In genomic region chr6:135961766-135962165, GRCm38 (mm10) we compare ENCODE assay signal across 22 mouse cellular contexts.
DNase-seq lines count a peak whose midpoint lies in the region; ATAC-seq and TF ChIP-seq lines count a peak whose summit lies in the region.
"Had no signal": no experiment of that assay in that cellular context is flagged by ENCODE, and none has a peak within 500 bp of the region (broad histone marks: within the 10 kb centered on the region; RNA-seq: fewer than 3 reads in every experiment).

No protein-coding gene starts in this region.

- no peaks in the 10 kb centered on the region for H3K27me3 ChIP-seq in forebrain, embryonic 14.5 days (replicated peaks; ENCODE audit: control insufficient read depth, insufficient read depth, low read length)
- no peaks in the 10 kb centered on the region for H3K27me3 ChIP-seq in forebrain, embryonic 11.5 days (ENCODE audit: control insufficient read depth, insufficient read depth, low read length)
- no peaks in the 10 kb centered on the region for H3K27me3 ChIP-seq in hindbrain, embryonic 11.5 days (ENCODE audit: control insufficient read depth, insufficient read depth, low read length)
- H3K27me3 ChIP-seq in hindbrain, postnatal 0 days (ENCODE audit: insufficient read depth, low read length) = no peaks in the 10 kb centered on the region
- no peaks in the 10 kb centered on the region for H3K27me3 ChIP-seq in heart, embryonic 11.5 days (ENCODE audit: control insufficient read depth, insufficient read depth, low read length)
- H3K27me3 ChIP-seq: embryonic facial prominence, embryonic 15.5 days; heart, embryonic 13.5 days had no signal

- intact Hi-C loops in left cerebral cortex, postnatal 4 days (cut with DNase I) = no loop called here

- peak; percentile 48 for DNase-seq in forebrain, embryonic 14.5 days (ENCODE audit: low spot score)
- DNase-seq in forebrain, embryonic 11.5 days (ENCODE audit: low spot score) = no peak
- peak; percentile 23 for DNase-seq in left cerebral cortex, postnatal 4 days
- DNase-seq in left cerebral cortex, adult 9 months (ENCODE audit: low spot score in 2 of 2) = no peak
- DNase-seq in hindbrain, embryonic 11.5 days (ENCODE audit: low spot score) = peak; percentile 14
- peak; percentile 49 for DNase-seq in hindbrain, postnatal 0 days (ENCODE audit: low spot score)
- DNase-seq in right cerebral cortex, postnatal 25 days = no peak
- DNase-seq: adrenal gland, postnatal 10 days; cerebellum, adult 9-10 months; gastrocnemius, postnatal 14 days; heart, adult 18-20 months; kidney, adult 18-20 months; kidney, postnatal 4 days; layer of hippocampus, adult 9-11 months; liver; lung, postnatal 4 days had no signal

- H3K4me3 ChIP-seq in forebrain, embryonic 14.5 days (ENCODE audit: low read depth, low read length) = no peak overlapping the region
- H3K4me3 ChIP-seq in forebrain, embryonic 11.5 days (ENCODE audit: low read depth, low read length) = no peak overlapping the region
- no peak overlapping the region for H3K4me3 ChIP-seq in hindbrain, embryonic 11.5 days (ENCODE audit: low read depth, low read length)
- no peak overlapping the region for H3K4me3 ChIP-seq in hindbrain, postnatal 0 days (ENCODE audit: low read length)
- H3K4me3 ChIP-seq in heart, embryonic 11.5 days (ENCODE audit: low read depth, low read length) = no peak overlapping the region
- H3K4me3 ChIP-seq: embryonic facial prominence, embryonic 15.5 days; heart, embryonic 13.5 days; left cerebral cortex, adult 2 months; limb, embryonic 10.5 days had no signal

- no peaks in the 10 kb centered on the region for H3K9me3 ChIP-seq in forebrain, embryonic 14.5 days (replicated peaks; ENCODE audit: control insufficient read depth, low read length)
- H3K9me3 ChIP-seq in forebrain, embryonic 11.5 days (ENCODE audit: control insufficient read depth, low read length) = no peaks in the 10 kb centered on the region
- H3K9me3 ChIP-seq in hindbrain, embryonic 11.5 days (ENCODE audit: control insufficient read depth, low read length) = no peaks in the 10 kb centered on the region
- H3K9me3 ChIP-seq in hindbrain, postnatal 0 days (ENCODE audit: low read length) = no peaks in the 10 kb centered on the region
- no peaks in the 10 kb centered on the region for H3K9me3 ChIP-seq in heart, embryonic 11.5 days (replicated peaks; ENCODE audit: control insufficient read depth, low read length)
- H3K9me3 ChIP-seq: heart, embryonic 13.5 days; limb, embryonic 10.5 days had no signal

- no peak overlapping the region for H3K9ac ChIP-seq in forebrain, embryonic 14.5 days (ENCODE audit: low read length)
- no peak overlapping the region for H3K9ac ChIP-seq in forebrain, embryonic 11.5 days (ENCODE audit: low read length)
- no peak overlapping the region for H3K9ac ChIP-seq in hindbrain, embryonic 11.5 days (ENCODE audit: low read depth, low read length)
- no peak overlapping the region for H3K9ac ChIP-seq in hindbrain, postnatal 0 days (replicated peaks; ENCODE audit: low read length)
- no peak overlapping the region for H3K9ac ChIP-seq in heart, embryonic 11.5 days (ENCODE audit: low read depth, low read length)
- H3K9ac ChIP-seq: embryonic facial prominence, embryonic 15.5 days; heart, embryonic 13.5 days had no signal

- no peak overlapping the region for H3K27ac ChIP-seq in forebrain, embryonic 14.5 days (ENCODE audit: low read depth, low read length)
- no peak overlapping the region for H3K27ac ChIP-seq in forebrain, embryonic 11.5 days (ENCODE audit: low read depth, low read length)
- no peak overlapping the region for H3K27ac ChIP-seq in hindbrain, embryonic 11.5 days (ENCODE audit: low read depth, low read length)
- no peak overlapping the region for H3K27ac ChIP-seq in hindbrain, postnatal 0 days
- H3K27ac ChIP-seq in heart, embryonic 11.5 days (ENCODE audit: low read depth, low read length) = no peak overlapping the region
- H3K27ac ChIP-seq: embryonic facial prominence, embryonic 15.5 days; heart, embryonic 13.5 days; left cerebral cortex, adult 2 months; limb, embryonic 10.5 days had no signal

- WGBS in forebrain, embryonic 14.5 days = 23% methylated on average over 9 of the region's 9 CpGs
- 35% methylated on average over 9 of the region's 9 CpGs for WGBS in forebrain, embryonic 11.5 days
- 28% methylated on average over 9 of the region's 9 CpGs for WGBS in hindbrain, embryonic 11.5 days
- WGBS in hindbrain, postnatal 0 days = 12% methylated on average over 9 of the region's 9 CpGs
- 63% methylated on average over 9 of the region's 9 CpGs for WGBS in heart, embryonic 11.5 days (ENCODE audit: insufficient replicate concordance)

- no peaks in the 10 kb centered on the region for H3K36me3 ChIP-seq in forebrain, embryonic 14.5 days (ENCODE audit: control insufficient read depth, insufficient read depth, low read length)
- no peaks in the 10 kb centered on the region for H3K36me3 ChIP-seq in forebrain, embryonic 11.5 days (ENCODE audit: control insufficient read depth, insufficient read depth, low read length)
- H3K36me3 ChIP-seq in hindbrain, embryonic 11.5 days (ENCODE audit: control insufficient read depth, insufficient read depth, low read length) = no peaks in the 10 kb centered on the region
- H3K36me3 ChIP-seq in hindbrain, postnatal 0 days (ENCODE audit: insufficient read depth, low read length) = no peaks in the 10 kb centered on the region
- H3K36me3 ChIP-seq in heart, embryonic 11.5 days (ENCODE audit: control insufficient read depth, insufficient read depth, low read length) = no peaks in the 10 kb centered on the region
- H3K36me3 ChIP-seq: embryonic facial prominence, embryonic 15.5 days; heart, embryonic 13.5 days; limb, embryonic 10.5 days had no signal

- H3K4me1 ChIP-seq in forebrain, embryonic 14.5 days (ENCODE audit: control insufficient read depth, insufficient read depth, low read length) = no peaks in the 10 kb centered on the region
- H3K4me1 ChIP-seq in forebrain, embryonic 11.5 days (replicated peaks; ENCODE audit: control insufficient read depth, insufficient read depth, low read length) = no peaks in the 10 kb centered on the region
- H3K4me1 ChIP-seq in hindbrain, embryonic 11.5 days (replicated peaks; ENCODE audit: control insufficient read depth, insufficient read depth, low read length) = no peaks in the 10 kb centered on the region
- peaks cover 12% of the 10 kb centered on the region for H3K4me1 ChIP-seq in hindbrain, postnatal 0 days (ENCODE audit: insufficient read depth, low read length)
- no peaks in the 10 kb centered on the region for H3K4me1 ChIP-seq in heart, embryonic 11.5 days (ENCODE audit: control insufficient read depth, insufficient read depth, low read length)
- H3K4me1 ChIP-seq: embryonic facial prominence, embryonic 15.5 days; heart, embryonic 13.5 days had no signal

- no peak for TF ChIP-seq CTCF in hindbrain, postnatal 0 days (IDR thresholded peaks at IDR 0.05; ENCODE audit: low read depth)

- no peak for ATAC-seq in forebrain, embryonic 14.5 days
- ATAC-seq in forebrain, embryonic 11.5 days (replicated peaks; ENCODE audit: low FRiP score) = no peak
- no peak for ATAC-seq in hindbrain, embryonic 11.5 days (ENCODE audit: low FRiP score)
- ATAC-seq in hindbrain, postnatal 0 days = peak; percentile 61
- no peak for ATAC-seq in heart, embryonic 11.5 days (replicated peaks; ENCODE audit: insufficient number of reproducible peaks, low FRiP score, low TSS enrichment)
- ATAC-seq: inflammation-experienced regulatory T-cells, adult 6 months had no signal

- no peak overlapping the region for H3K4me2 ChIP-seq in forebrain, embryonic 14.5 days (ENCODE audit: low read length)
- no peak overlapping the region for H3K4me2 ChIP-seq in forebrain, embryonic 11.5 days (ENCODE audit: low read depth, low read length, severe bottlenecking)
- no peak overlapping the region for H3K4me2 ChIP-seq in hindbrain, embryonic 11.5 days (replicated peaks; ENCODE audit: low read depth, low read length)
- H3K4me2 ChIP-seq in hindbrain, postnatal 0 days (ENCODE audit: low read depth, low read length) = 0 out of 2 replicates have a peak overlapping the region, but pooled peaks have one; percentile 5
- H3K4me2 ChIP-seq in heart, embryonic 11.5 days = no peak overlapping the region
- H3K4me2 ChIP-seq: embryonic facial prominence, embryonic 15.5 days; heart, embryonic 13.5 days had no signal

Comparison
In these comparisons a context has a peak if more than half of its experiments do, and no peak if none do; other contexts are left out.
1. DNase-seq: peak in forebrain, embryonic 14.5 days (single experiment), left cerebral cortex, postnatal 4 days (single experiment), hindbrain, embryonic 11.5 days (single experiment) and hindbrain, postnatal 0 days (single experiment); none in forebrain, embryonic 11.5 days (single experiment), left cerebral cortex, adult 9 months (0 of 2) and right cerebral cortex, postnatal 25 days (single experiment).